Comparison of ENCODE assay signal across 8 mouse cellular contexts in the genomic region with DNA sequence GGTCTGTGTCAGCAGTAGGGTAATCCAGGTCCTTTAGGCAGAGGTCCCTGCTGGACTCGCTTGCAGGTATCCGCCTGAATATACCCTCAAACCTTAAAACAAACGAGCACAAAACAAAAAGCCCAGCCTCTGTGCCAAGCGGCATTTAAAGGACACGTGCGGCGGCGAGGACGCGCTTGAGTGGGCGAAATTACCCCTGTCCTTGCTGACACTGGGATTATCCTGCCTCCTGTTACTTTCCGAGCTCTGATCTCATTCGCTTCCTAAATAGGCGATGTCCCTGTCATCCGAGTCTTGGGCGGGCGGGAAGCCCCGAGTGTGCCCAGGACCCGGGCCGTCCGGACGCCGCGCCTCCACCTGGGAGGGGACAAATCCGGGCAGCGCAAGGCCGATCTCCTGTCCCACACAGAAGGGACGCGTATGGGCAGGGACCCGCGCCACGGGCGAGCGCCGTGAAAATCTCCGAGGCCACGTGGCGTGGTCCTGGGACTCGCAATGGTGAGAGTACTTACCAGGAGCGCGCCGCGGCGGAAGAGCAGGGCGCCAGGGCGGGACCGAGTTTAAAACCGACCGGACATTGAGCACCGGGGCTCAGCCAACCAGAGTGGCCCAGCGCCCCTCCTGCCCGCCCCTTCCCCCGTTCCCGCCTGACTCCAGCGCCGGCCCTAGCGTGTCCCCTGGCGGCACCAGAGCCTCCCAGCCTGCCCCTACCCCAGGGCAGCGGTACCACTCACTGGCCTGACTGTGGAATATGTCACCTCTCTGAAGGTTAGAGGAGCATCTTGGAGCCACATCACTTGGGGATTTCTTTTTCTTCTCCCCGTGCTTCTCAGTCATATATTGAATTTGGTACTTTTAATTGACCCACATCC. TPM values are rescaled to one million over a fixed set of nuclear protein-coding genes. Genes with fewer than 3 reads are reported as not detected.
DNase-seq lines count a peak whose midpoint lies in the region; ATAC-seq lines count a peak whose summit lies in the region.

No protein-coding gene starts in this region.

- intact Hi-C loops in left cerebral cortex, postnatal 14 days (cut with DNase I) = no loop called here

- peak overlapping the region; percentile 61 for H3K4me3 ChIP-seq in intestine, embryonic 14.5 days (ENCODE audit: low read depth, low read length)

- H3K9me3 ChIP-seq in intestine, embryonic 14.5 days (ENCODE audit: control insufficient read depth, low read length) = peaks cover 25% of the 10 kb centered on the region

- H3K27ac ChIP-seq in intestine, embryonic 14.5 days (ENCODE audit: low read depth) = peak overlapping the region; percentile 40; the same call in 1 of the 2 replicates

- peak; percentile 86 to 95 for DNase-seq in adrenal gland, adult (ENCODE audit: inconsistent age in 2 of 2, low spot score in 1 of 2)
- DNase-seq in embryo, embryonic 11 days = peak; percentile 86
- DNase-seq in gastrocnemius, postnatal 25 days = peak; percentile 81
- peak; percentile 86 for DNase-seq in intestine, embryonic 14.5 days (ENCODE audit: low spot score)
- peak; percentile 40 to 58 for DNase-seq in left cerebral cortex, postnatal 14 days (ENCODE audit: low spot score in 2 of 2)
- peak; percentile 70 for DNase-seq in right cerebral cortex, postnatal 14 days
- peak; percentile 78 for DNase-seq in yolk sac, embryonic 10.5 days (ENCODE audit: low spot score)

- peak; percentile 98 for ATAC-seq in intestine, embryonic 14.5 days (replicated peaks; ENCODE audit: low FRiP score, low TSS enrichment, low read depth)
- ATAC-seq in megakaryocyte-erythroid progenitor cell, adult 5-6 weeks (replicated peaks; ENCODE audit: low FRiP score, low TSS enrichment, poor library complexity, severe bottlenecking) = peak; percentile 95

- no peaks in the 10 kb centered on the region for H3K27me3 ChIP-seq in intestine, embryonic 14.5 days (replicated peaks; ENCODE audit: control insufficient read depth, insufficient read depth, low read length)

- no peaks in the 10 kb centered on the region; the same call in 1 of the 2 replicates for H3K4me1 ChIP-seq in intestine, embryonic 14.5 days (replicated peaks; ENCODE audit: control insufficient read depth, insufficient read depth, low read length)

- 6% methylated on average over 60 of the region's 60 CpGs for WGBS in intestine, embryonic 14.5 days

- peak overlapping the region; percentile 72 for H3K4me2 ChIP-seq in intestine, embryonic 14.5 days (ENCODE audit: low read length)

- peak overlapping the region; percentile 60 for H3K9ac ChIP-seq in intestine, embryonic 14.5 days (ENCODE audit: low read length)

- peaks cover 25% of the 10 kb centered on the region for H3K36me3 ChIP-seq in intestine, embryonic 14.5 days (ENCODE audit: control insufficient read depth, insufficient read depth, low read length)

RNA-seq across cellular contexts. Expression of a gene that starts 27.9 kb away (rescaled TPM):
- 10 to 100 TPM; 24.0 TPM for total RNA-seq in gastrocnemius, postnatal 25 days (2021)
- 47.1 and 54.5 TPM in 2 replicates for polyA plus RNA-seq in intestine, embryonic 14.5 days (2014; fragmentation: Nextera tagmentation; extraction: Ambion mirVana)
- total RNA-seq in left cerebral cortex, postnatal 14 days (2021) = 100 to 1,000 TPM; 182 to 186 TPM
- total RNA-seq in megakaryocyte-erythroid progenitor cell, adult 5-6 weeks (2014; fragmentation: Nextera tagmentation) = 14.0 and 18.2 TPM in 2 replicates
- total RNA-seq in megakaryocyte-erythroid progenitor cell, adult 5-6 weeks (2017) = 15.2 and 20.5 TPM in 2 replicates

Comparison
In these comparisons a context has a peak if more than half of its experiments do, and no peak if none do; other contexts are left out.
1. Peak in every context shown above with its lines: DNase-seq, ATAC-seq, H3K4me3 ChIP-seq and H3K27ac ChIP-seq.
2. RNA of a gene that starts 27.9 kb away (total RNA-seq): 182 to 186 TPM in left cerebral cortex, postnatal 14 days; 24.0 TPM in gastrocnemius, postnatal 25 days and 14.0 to 20.5 TPM in megakaryocyte-erythroid progenitor cell, adult 5-6 weeks; every median in the first group is over 4 times any median in the second.